Mouse (Mus musculus): Measurements from ENCODE around the gene Gm20715. TPM values are rescaled to one million over a fixed set of nuclear protein-coding genes. Genes with fewer than 3 reads are reported as not detected.
"Not testable (repeated sequence)": the region's sequence is repeated elsewhere in the genome, so short reads cannot be mapped to it uniquely, and the experiment has no call there.

The Gm20715 gene
- polyA plus RNA-seq, 1 experiment from 2014 or later, result not detected

DNA sequence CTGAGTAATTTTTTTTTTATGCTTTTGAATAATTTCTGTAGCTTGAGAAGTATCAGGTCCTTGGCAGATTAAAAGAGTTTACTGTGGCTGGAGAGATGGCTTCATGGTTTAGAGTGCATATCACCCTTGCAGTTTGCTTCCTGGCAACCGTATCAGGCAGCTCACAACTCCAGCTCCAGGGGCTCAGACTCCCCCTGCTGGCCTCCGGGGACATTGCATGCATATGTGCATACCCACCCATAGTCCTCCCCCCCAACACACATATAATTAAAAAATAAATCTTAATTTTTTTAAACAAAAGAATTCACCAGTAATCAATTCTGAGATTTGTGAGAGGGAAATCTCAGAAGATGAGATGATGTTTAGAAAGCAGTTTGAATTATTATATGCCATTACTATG is 20.3 kb downstream of the Gm20715 start:
- no peak overlapping the region for H3K4me3 ChIP-seq (replicated peaks)
- no peak overlapping the region for H3K9ac ChIP-seq
- H3K9me3 ChIP-seq (replicated peaks), result peaks cover 10% of the 10 kb centered on the region; the same call in 1 of the 2 replicates
- ATAC-seq (ENCODE audit: insufficient read depth), result no peak
- no peaks in the 10 kb centered on the region for H3K36me3 ChIP-seq (replicated peaks)
- H3K4me1 ChIP-seq (replicated peaks), result no peaks in the 10 kb centered on the region
- WGBS (ENCODE audit: insufficient replicate concordance), result 21% methylated on average over 2 of the region's 2 CpGs
- no peaks in the 10 kb centered on the region for H3K27me3 ChIP-seq
- no peak overlapping the region for H3K27ac ChIP-seq (replicated peaks)
- no peak overlapping the region for H3K4me2 ChIP-seq

DNA sequence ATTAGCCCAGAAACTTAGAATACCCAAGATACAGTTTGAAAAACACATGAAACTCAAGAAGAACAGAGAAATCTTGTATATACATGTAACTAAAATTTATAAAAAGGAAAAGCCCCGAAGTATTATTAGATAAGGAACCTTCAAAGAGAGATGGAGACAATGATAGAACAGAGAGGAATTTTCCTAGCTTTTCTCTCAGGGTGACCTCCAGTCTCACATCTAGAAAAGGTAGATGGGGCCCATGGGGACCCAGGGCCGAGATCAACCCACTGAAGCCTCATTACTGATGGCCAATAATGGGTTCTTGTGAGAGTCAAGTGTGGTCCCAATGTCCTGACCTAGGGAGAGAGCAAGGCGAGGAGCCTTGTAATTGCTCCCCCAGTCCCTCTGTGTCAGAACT is 28.3 kb downstream of the Gm20715 start, which contains the start of gene Olfr1344:
Gene Olfr1344 (plus strand): TSS at position 301 of the 400 bp plus-strand sequence.
- Histone ChIP-seq H3K36me3 (replicated peaks) (no peaks in the 10 kb centered on the region), H3K27ac (replicated peaks) (no peak within 1 kb of the TSS), H3K9ac (no peak within 1 kb of the TSS), H3K27me3 (no peaks in the 10 kb centered on the region), H3K4me2 (no peak within 1 kb of the TSS), H3K4me3 (replicated peaks) (no peak within 1 kb of the TSS), H3K9me3 (replicated peaks) (no peaks in the 10 kb centered on the region), H3K4me1 (replicated peaks) (no peaks in the 10 kb centered on the region)
- no peak for ATAC-seq (ENCODE audit: insufficient read depth)
- 41% methylated on average over 3 of the region's 3 CpGs for WGBS (ENCODE audit: insufficient replicate concordance)

DNA sequence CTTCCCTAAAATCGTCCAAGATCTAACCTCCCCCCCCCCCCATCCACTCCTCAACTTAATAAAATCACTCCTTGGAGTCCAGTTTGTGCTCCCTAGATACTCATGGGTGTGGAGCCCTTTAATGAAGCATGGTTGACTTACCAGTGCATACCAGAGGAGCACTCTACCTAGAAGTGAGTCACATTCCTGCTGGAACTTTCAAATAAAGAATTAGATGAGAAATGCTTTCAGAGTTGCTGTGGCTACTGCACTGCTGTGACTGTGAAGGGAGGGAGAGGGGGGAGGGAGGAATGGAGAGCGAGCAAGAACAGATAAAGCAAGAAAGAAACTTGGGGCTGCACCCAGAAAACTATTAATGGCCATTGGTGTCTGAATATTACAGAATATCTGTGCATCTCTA is 31.1 kb downstream of the Gm20715 start:
- no peaks in the 10 kb centered on the region for H3K36me3 ChIP-seq (replicated peaks)
- H3K9me3 ChIP-seq (replicated peaks), result no peaks in the 10 kb centered on the region
- 39% methylated on average over 2 of the region's 2 CpGs for WGBS (ENCODE audit: insufficient replicate concordance)
- H3K9ac ChIP-seq, result no peak overlapping the region
- H3K4me1 ChIP-seq (replicated peaks), result no peaks in the 10 kb centered on the region
- H3K27ac ChIP-seq (replicated peaks), result no peak overlapping the region
- H3K27me3 ChIP-seq, result no peaks in the 10 kb centered on the region
- no peak overlapping the region for H3K4me3 ChIP-seq (replicated peaks)
- ATAC-seq (ENCODE audit: insufficient read depth), result no peak
- H3K4me2 ChIP-seq, result no peak overlapping the region

DNA sequence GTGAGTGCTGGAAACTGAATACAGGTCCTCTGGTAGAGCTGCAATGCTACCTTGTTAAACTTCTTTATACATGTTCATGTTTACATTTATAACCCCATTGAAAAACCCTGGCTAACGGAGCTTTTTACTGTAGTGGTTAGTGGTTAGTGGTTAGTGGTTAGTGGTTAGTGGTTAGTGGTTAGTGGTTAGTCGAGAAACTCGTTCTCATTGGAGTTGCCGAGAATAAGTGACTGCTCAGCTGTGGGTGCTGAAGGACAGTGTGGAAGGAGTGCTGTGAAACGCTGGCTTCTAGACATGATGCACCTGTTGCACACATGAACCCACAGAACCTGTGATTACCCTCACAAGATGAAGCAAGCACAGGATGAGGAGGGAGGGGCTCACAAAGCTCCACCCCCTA is 37.7 kb downstream of the Gm20715 start:
- Histone ChIP-seq H3K9me3 (replicated peaks) (no peaks in the 10 kb centered on the region), H3K4me1 (replicated peaks) (no peaks in the 10 kb centered on the region), H3K4me3 (replicated peaks) (no peak overlapping the region), H3K9ac (no peak overlapping the region), H3K4me2 (no peak overlapping the region), H3K27ac (replicated peaks) (no peak overlapping the region), H3K36me3 (replicated peaks) (no peaks in the 10 kb centered on the region), H3K27me3 (no peaks in the 10 kb centered on the region)
- WGBS (ENCODE audit: insufficient replicate concordance), result 18% methylated on average over 5 of the region's 5 CpGs
- ATAC-seq (ENCODE audit: insufficient read depth), result no peak

DNA sequence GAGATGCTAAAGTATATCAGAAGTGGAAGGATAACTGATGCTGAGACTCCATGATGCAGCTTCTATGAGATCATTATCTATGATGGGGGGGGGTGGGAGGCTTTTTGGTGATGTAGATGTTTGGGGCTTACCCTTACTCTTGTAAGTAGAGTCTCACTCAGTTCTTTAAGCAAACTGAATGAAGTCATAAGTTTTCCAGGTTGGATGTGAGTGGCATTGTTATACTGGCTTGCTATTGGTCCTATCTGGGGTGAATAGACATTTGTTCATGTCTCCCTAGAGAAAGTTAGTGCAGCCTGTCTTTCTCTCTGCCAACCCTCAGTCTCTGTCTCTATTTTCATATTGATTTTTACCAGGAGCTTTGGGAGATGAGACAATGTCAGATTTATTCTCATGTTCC is 45.8 kb downstream of the Gm20715 start, which contains the start of gene Olfr1336:
Gene Olfr1336 (plus strand): TSS at position 301 of the 400 bp plus-strand sequence.
- Histone ChIP-seq H3K9me3 (replicated peaks) (no peaks in the 10 kb centered on the region), H3K36me3 (replicated peaks) (no peaks in the 10 kb centered on the region), H3K27ac (replicated peaks) (no peak within 1 kb of the TSS), H3K27me3 (no peaks in the 10 kb centered on the region), H3K4me1 (replicated peaks) (no peaks in the 10 kb centered on the region), H3K4me2 (no peak within 1 kb of the TSS), H3K9ac (no peak within 1 kb of the TSS), H3K4me3 (replicated peaks) (no peak within 1 kb of the TSS)
- ATAC-seq (ENCODE audit: insufficient read depth), result no peak

DNA sequence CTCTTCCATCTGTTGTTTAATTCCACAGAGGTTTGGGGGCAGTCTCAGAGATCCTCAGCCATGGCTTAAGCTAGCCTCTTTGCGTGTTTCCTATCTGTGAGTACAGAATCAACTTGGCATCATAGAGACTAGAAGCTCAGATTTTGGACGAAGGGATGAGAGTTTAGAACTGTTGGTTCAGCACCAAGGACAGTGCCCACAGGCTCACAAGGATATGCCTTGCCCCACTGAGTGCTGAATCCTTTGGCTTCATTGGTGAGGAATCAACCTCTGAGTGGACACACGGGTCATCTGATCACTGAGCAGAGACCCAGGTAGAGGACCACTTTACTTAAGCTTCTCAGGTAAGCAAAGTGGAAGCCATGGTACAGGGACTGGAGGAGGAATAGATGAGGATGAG is 46.3 kb downstream of the Gm20715 start:
- Histone ChIP-seq H3K27ac (replicated peaks) (no peak overlapping the region), H3K4me2 (no peak overlapping the region), H3K4me3 (replicated peaks) (no peak overlapping the region), H3K27me3 (no peaks in the 10 kb centered on the region), H3K36me3 (replicated peaks) (no peaks in the 10 kb centered on the region), H3K4me1 (replicated peaks) (no peaks in the 10 kb centered on the region), H3K9ac (no peak overlapping the region), H3K9me3 (replicated peaks) (no peaks in the 10 kb centered on the region)
- 23% methylated on average over 3 of the region's 3 CpGs for WGBS (ENCODE audit: insufficient replicate concordance)
- no peak for ATAC-seq (ENCODE audit: insufficient read depth)

DNA sequence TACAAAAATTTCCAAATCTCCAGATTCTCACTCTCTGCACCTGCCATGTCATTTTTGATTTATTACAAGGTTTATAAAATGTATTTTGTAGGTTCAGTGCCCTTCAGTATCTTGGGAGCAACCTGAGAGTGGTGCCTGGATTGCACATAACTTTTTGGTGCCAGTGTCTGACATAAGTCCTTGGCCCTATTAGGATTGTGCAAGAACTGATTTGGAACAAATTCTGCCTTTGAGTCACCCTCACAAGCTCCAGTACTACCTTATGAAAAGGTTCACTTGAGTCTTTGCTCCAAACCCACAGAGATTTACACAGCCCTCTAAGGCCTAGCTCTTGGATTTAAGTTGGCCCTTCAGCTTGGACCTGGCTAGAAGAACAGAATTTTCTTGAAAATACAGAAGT is 56.9 kb downstream of the Gm20715 start, which contains the start of gene Olfr1346:
Gene Olfr1346 (plus strand): TSS at position 151 of the 400 bp plus-strand sequence.
- ATAC-seq (ENCODE audit: insufficient read depth), result no peak
- Histone ChIP-seq H3K9me3 (replicated peaks) (no peaks in the 10 kb centered on the region), H3K4me1 (replicated peaks) (no peaks in the 10 kb centered on the region), H3K4me3 (replicated peaks) (no peak within 1 kb of the TSS), H3K4me2 (no peak within 1 kb of the TSS), H3K9ac (no peak within 1 kb of the TSS), H3K27me3 (no peaks in the 10 kb centered on the region), H3K36me3 (replicated peaks) (no peaks in the 10 kb centered on the region), H3K27ac (replicated peaks) (no peak within 1 kb of the TSS)

DNA sequence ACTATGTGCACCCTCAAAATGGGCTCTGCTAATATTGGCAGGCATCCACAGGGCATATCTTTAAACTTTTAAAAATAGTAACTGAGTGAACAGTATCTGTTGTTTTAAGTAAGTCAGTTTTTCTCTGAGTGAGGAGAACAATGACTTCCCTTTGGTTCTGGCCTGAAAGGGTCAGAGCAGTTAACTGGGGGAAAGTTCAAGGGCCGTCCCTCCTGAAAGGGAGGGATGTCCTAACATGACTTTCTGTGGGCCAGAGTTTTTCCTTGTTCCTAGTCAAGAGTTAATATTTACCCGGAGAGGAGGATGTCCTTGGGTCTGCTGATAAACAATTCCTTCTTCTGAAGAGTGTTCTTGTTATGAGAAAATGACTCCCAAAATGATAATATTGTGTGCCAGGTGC is 67.6 kb downstream of the Gm20715 start:
- not testable (repeated sequence) for H3K27ac ChIP-seq (replicated peaks); H3K27me3 ChIP-seq; H3K4me2 ChIP-seq; H3K9ac ChIP-seq; H3K4me3 ChIP-seq (replicated peaks); ATAC-seq (ENCODE audit: insufficient read depth); H3K9me3 ChIP-seq (replicated peaks); H3K4me1 ChIP-seq (replicated peaks); H3K36me3 ChIP-seq (replicated peaks)
- WGBS (ENCODE audit: insufficient replicate concordance), result 50% methylated on average over 2 of the region's 2 CpGs

DNA sequence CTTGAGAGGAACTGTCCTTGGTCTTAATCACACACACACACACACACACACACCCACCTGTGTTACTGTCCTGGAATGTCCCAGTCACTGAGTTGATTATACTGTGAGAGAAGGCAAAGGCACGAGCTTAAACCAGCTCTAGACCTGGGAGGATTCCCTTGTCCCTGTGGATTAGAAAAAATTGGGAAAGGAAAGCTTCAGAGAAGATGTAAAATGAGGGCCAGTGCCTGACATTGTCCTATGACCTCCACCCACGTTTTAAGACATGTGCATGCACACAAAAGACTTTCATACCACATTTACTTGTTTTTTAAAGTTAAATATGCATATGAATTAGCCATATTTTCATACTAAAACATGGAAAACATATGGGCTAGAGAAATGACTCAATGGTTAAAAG is 76.8 kb downstream of the Gm20715 start, which contains the start of gene Olfr5:
Gene Olfr5 (minus strand): TSS at position 101 of the 400 bp plus-strand sequence.
- Histone ChIP-seq H3K9ac (no peak within 1 kb of the TSS), H3K4me3 (replicated peaks) (no peak within 1 kb of the TSS), H3K36me3 (replicated peaks) (no peaks in the 10 kb centered on the region), H3K4me2 (no peak within 1 kb of the TSS), H3K27ac (replicated peaks) (no peak within 1 kb of the TSS), H3K9me3 (replicated peaks) (no peaks in the 10 kb centered on the region), H3K27me3 (no peaks in the 10 kb centered on the region), H3K4me1 (replicated peaks) (no peaks in the 10 kb centered on the region)
- no peak for ATAC-seq (ENCODE audit: insufficient read depth)
- 13% methylated on average over 2 of the region's 2 CpGs for WGBS (ENCODE audit: insufficient replicate concordance)

Other genes with a start within 250 kb of the Gm20715 start
- 18.2 and 22.2 TPM in 2 replicates for gene Zfp444, start 238.1 kb upstream of the Gm20715 start, polyA plus RNA-seq (2015; fragmentation: Nextera tagmentation; extraction: Ambion mirVana)
- gene Galp, start 213.2 kb upstream of the Gm20715 start, polyA plus RNA-seq (2015; fragmentation: Nextera tagmentation; extraction: Ambion mirVana), result not detected in 2 replicates
- not detected in 2 replicates for gene Zscan5b, start 188.0 kb upstream of the Gm20715 start, polyA plus RNA-seq (2015; fragmentation: Nextera tagmentation; extraction: Ambion mirVana)
- gene Epp13, start 157.6 kb upstream of the Gm20715 start, polyA plus RNA-seq (2015; fragmentation: Nextera tagmentation; extraction: Ambion mirVana), result not detected in 2 replicates
- gene Zfp667, start 123.7 kb upstream of the Gm20715 start, polyA plus RNA-seq (2015; fragmentation: Nextera tagmentation; extraction: Ambion mirVana), result 3.4 and 5.4 TPM in 2 replicates
- 0.78 and 1.0 TPM in 2 replicates for gene Zfp583, start 79.0 kb upstream of the Gm20715 start, polyA plus RNA-seq (2015; fragmentation: Nextera tagmentation; extraction: Ambion mirVana)
- gene Gm3854, start 66.5 kb upstream of the Gm20715 start, polyA plus RNA-seq (2015; fragmentation: Nextera tagmentation; extraction: Ambion mirVana), result 0.10 and 0.22 TPM in 2 replicates
- 0.90 and 1.0 TPM in 2 replicates for gene Zfp78, start 47.0 kb upstream of the Gm20715 start, polyA plus RNA-seq (2015; fragmentation: Nextera tagmentation; extraction: Ambion mirVana)
- gene Zfp28, start 27.0 kb upstream of the Gm20715 start, polyA plus RNA-seq (2015; fragmentation: Nextera tagmentation; extraction: Ambion mirVana), result 1.2 and 1.3 TPM in 2 replicates
- gene Smim17, start 11.6 kb upstream of the Gm20715 start, polyA plus RNA-seq (2015; fragmentation: Nextera tagmentation; extraction: Ambion mirVana), result not detected in 2 replicates
- gene Olfr1344, start 28.4 kb downstream of the Gm20715 start, polyA plus RNA-seq (2015; fragmentation: Nextera tagmentation; extraction: Ambion mirVana), result not detected in 2 replicates
- gene Olfr1336, start 45.9 kb downstream of the Gm20715 start, polyA plus RNA-seq (2015; fragmentation: Nextera tagmentation; extraction: Ambion mirVana), result not detected in 2 replicates
- gene Olfr1346, start 56.8 kb downstream of the Gm20715 start, polyA plus RNA-seq (2015; fragmentation: Nextera tagmentation; extraction: Ambion mirVana), result not detected in 2 replicates
- not detected in 2 replicates for gene Olfr5, start 76.7 kb downstream of the Gm20715 start, polyA plus RNA-seq (2015; fragmentation: Nextera tagmentation; extraction: Ambion mirVana)
- not detected in 2 replicates for gene Olfr1347, start 89.5 kb downstream of the Gm20715 start, polyA plus RNA-seq (2015; fragmentation: Nextera tagmentation; extraction: Ambion mirVana)
- not detected in 2 replicates for gene Olfr1348, start 98.5 kb downstream of the Gm20715 start, polyA plus RNA-seq (2015; fragmentation: Nextera tagmentation; extraction: Ambion mirVana)
- not detected in 2 replicates for gene Olfr1349, start 112.7 kb downstream of the Gm20715 start, polyA plus RNA-seq (2015; fragmentation: Nextera tagmentation; extraction: Ambion mirVana)
- not detected in 2 replicates for gene Olfr1350, start 154.6 kb downstream of the Gm20715 start, polyA plus RNA-seq (2015; fragmentation: Nextera tagmentation; extraction: Ambion mirVana)

All from liver, embryonic 15.5 days (tissue).